Mouse (Mus musculus): ENCODE measurements around the gene Ptpn7.

The Ptpn7 gene

GRCm38 (mm10) chr1:135158633-135159032, 26.1 kb downstream of the Ptpn7 start:
- DNase-seq (ENCODE audit: low read depth, low spot score): no peak

DNA sequence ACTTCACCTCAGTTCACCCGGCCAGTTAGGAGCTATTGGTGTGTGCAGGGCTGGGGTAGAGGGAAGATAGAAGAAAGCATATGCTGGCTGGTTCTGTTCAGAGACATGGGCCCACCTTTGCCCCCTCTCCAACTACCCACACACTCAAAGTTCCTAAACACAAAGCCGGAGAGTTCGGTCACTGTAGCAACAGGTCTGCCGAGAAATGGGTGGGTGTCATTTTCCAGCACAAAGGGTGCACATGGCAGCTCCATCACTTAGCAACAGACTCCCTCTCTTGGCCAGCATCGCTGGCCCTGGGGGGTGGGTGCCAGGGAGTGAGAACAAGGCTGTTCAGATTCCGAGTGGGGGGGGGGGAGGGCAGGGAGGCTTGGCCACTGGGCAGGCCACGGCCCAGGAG, 26.6 kb downstream of the Ptpn7 start:
- DNase-seq (ENCODE audit: low read depth, low spot score): no peak

DNA sequence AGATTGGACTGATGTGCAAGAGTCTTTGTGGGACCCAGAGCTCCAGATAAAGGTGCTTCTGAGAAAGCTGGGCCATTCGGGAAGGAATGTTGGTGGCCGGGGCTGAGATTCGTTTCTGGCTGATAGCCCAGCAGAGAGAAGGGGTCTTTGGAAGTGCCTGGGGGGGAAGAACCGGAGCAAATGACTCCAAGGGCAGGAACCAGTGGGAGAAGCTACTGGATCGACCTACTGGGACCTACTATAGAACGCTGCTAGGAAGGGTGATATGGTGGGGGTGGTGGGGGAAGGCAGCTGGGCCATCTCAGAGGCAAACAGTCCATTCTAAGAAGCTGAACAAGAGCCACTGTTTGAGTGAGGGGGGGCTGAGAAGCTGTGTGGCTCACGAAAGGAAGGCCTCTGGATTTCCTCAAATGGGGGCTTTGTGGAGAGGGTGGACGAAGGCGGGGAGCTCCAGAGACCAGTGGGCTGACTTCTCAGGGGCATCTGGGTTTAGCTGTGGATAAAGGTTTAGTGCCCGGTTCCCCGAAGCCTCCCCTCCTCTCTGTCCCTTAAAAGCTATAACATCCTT, 27.1 kb downstream of the Ptpn7 start:
- DNase-seq (ENCODE audit: low read depth, low spot score): no peak

DNA sequence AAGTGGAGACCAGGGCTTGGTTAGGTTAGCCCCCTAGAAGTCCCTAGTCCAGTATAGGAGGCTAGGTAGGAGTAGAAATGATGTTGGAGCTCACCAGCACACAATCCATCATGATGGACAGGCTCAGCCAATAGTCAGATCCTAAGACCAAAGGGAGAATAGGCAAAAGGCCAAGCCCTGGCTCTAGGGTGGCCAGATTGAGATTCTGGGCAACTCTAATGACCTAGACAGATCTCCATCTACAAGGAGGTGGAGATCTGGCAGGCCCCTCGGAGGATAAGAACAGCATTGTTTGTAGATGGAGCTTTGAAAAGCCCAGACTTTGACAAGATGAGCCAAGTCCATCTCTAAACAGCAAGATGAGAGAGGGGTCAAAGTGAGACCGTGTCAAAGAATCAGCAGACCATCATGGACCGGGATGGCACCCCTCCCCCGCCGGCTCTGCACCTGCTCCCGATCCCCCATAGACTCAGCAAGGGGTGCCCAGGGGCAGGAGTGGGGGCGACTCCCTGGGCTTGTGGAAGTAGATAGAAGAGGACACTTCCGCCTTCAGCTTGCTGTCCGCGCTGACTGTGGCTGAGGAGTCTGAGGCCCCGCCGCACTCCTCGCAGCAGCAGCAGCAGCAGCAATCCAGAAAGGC, 28.0 kb downstream of the Ptpn7 start:
- no peak for DNase-seq (ENCODE audit: low read depth, low spot score)

DNA sequence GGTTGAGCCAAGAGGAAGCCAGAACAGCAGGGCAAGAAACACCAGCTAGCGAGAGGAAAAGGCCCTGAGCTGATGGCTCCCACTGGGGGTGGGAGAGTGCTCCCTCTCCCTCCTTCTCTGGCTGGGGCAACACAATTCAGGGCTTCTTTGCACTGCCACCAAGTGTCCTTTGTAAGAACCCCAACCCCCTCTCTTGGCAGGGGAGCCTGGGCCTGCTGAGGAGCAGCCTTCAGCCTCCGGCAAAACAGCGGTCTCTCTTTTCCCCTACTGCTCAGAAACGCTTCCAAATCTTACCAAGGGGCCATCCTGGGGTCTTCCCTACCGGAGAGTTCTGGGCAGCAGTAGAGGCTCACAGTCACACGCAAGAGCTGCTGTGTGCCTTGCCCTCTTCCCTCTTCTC, 30.2 kb downstream of the Ptpn7 start:
- DNase-seq (ENCODE audit: low read depth, low spot score): no peak

GRCm38 (mm10) chr1:135167435-135167834, 34.9 kb downstream of the Ptpn7 start, which contains the start of gene Gpr37l1:
Gpr37l1 (minus strand) TSS chr1:135167681.
- DNase-seq (ENCODE audit: low read depth, low spot score): no peak

GRCm38 (mm10) chr1:135168453-135169200, 36.1 kb downstream of the Ptpn7 start:
- no peak for DNase-seq (ENCODE audit: low read depth, low spot score)

DNA sequence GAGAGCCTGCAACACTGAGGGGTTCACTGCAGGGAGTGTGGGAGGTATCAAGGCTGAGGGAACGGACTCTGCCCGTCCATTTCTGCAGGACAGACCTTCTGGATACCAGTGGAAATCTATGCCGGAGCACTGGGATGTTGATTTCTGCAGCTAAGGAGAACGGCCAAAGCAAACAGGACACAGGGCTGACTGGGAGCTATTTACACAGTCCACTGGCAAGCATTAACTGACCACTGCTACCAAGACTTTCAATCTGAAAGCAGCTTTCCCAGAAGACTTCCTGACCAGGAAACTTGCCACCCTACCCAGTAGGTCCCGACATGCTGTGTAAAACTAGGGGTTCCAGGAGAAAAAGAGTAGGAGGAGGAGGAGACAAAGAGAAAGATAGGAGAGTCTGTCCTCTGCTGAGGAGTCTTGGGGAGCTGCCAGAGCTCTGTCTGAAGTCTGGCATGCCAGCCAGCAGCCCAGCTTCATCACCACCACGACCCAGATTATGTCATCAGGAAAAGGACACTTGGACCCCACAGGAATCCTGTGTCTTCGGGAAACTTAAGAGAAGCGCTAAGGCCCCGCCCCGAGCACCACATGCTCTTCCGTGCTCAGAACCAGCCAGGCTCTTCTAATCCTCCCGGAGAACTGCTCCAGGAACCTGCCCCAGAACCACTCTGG, 37.2 kb downstream of the Ptpn7 start:
- no peak for DNase-seq (ENCODE audit: low read depth, low spot score)

DNA sequence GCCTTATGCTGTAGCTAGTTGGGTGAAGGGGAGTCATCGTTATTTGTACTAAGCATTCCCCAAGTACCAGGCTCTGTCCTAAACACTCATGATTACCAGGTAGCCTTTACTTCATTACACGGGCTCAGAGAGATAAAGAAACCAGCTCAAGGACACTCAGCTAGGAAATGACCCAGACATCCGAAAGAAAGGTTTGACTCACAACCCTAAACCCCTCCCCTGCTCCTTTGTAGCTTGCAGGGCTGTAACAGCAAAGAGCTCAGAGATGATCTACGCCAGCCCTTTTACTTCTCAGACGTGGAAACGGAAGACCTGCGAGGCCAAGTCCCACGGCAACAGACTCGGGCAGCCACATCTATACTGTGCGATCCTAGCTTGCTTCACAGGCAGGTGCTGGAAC, 37.8 kb downstream of the Ptpn7 start:
- DNase-seq (ENCODE audit: low read depth, low spot score): no peak

- no peak for DNase-seq (ENCODE audit: low read depth, low spot score)
Measured at GRCm38 (mm10) chr1:135171202-135171601, 38.7 kb downstream of the Ptpn7 start.

DNA sequence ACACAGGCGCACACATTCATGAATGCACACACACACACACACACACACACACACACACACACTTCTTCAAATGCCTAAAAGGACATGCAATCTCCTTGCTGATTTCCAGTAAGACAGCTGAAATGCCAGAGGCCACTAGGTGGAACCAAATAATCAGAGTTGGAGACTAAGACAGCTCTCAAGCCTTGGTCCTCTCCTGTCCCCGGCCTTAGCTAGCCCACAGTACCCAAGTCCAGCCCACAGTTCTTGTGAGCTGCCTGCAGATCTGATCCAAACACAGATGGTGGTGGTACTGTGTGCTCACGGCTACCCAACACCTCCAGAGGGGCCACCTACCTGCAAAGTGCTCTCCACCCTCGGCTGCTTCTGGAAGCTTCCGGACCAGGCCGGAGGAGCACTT, 39.5 kb downstream of the Ptpn7 start:
- DNase-seq (ENCODE audit: low read depth, low spot score): peak; percentile 11

- no peak for DNase-seq (ENCODE audit: low read depth, low spot score)
Measured at GRCm38 (mm10) chr1:135173311-135173710, 40.8 kb downstream of the Ptpn7 start.

DNA sequence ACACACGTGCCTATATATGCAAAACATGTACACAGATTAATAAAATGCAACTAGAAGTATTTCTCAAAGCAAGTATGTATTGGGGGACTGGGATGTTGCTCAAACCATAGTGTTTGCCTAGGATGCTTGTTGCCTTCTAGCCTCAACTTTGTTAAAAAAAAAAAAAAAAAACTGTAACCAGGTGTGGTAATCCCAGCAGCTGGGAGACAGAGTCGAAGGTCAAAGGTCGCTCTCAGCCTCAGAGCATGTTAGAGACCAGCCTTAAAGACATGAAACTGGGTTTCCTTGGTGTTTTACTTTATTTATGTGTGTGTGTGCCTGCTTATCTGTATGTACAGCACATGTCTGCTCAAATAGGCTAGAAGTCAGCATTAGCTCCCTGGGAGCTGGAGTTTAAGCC, 42.7 kb downstream of the Ptpn7 start:
- no peak for DNase-seq (ENCODE audit: low read depth, low spot score)

DNA sequence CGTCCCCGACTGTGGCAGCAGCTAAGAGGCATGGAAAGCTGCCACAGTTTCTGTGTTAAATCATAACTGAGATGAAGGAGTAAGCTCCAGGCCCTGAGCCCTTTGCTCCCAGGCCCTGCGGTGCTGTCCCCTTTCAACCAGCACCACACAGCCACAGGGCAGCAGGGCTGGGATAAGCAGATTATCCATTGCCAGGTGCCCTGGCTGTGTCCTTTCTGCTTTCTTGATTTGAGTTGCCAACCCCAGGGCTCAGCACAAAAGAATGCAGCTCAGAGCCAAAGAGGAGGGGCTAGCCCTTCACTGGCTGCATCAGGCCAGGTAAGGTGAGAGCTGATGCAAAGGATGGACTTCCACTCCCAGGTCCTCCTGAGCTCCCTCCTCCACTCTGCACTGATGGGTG, 45.2 kb downstream of the Ptpn7 start:
- no peak for DNase-seq (ENCODE audit: low read depth, low spot score)

- no peak for DNase-seq (ENCODE audit: low read depth, low spot score)
Measured at GRCm38 (mm10) chr1:135178863-135179262, 46.4 kb downstream of the Ptpn7 start.

GRCm38 (mm10) chr1:135180830-135181229, 48.3 kb downstream of the Ptpn7 start:
- no peak for DNase-seq (ENCODE audit: low read depth, low spot score)

DNA sequence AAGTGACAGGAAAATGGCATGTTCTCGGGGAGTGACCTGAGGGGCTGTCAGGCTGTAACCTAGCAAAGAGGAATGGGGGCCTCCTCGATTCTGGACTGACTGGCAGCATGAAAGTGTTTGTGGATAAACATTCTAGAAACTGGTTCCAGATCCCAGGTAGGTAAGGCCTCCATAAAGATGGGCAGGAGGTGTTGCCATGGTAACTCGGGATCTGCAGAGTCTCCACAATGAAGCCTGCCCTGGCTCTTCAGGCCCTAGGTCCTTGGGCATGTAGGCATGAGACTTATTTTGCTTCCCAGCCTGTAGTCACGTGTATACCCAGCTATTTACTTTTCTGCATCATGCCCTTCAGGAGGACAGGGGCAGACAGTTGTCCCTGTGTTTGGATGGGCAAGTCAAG, 48.8 kb downstream of the Ptpn7 start:
- no peak for DNase-seq (ENCODE audit: low read depth, low spot score)

DNA sequence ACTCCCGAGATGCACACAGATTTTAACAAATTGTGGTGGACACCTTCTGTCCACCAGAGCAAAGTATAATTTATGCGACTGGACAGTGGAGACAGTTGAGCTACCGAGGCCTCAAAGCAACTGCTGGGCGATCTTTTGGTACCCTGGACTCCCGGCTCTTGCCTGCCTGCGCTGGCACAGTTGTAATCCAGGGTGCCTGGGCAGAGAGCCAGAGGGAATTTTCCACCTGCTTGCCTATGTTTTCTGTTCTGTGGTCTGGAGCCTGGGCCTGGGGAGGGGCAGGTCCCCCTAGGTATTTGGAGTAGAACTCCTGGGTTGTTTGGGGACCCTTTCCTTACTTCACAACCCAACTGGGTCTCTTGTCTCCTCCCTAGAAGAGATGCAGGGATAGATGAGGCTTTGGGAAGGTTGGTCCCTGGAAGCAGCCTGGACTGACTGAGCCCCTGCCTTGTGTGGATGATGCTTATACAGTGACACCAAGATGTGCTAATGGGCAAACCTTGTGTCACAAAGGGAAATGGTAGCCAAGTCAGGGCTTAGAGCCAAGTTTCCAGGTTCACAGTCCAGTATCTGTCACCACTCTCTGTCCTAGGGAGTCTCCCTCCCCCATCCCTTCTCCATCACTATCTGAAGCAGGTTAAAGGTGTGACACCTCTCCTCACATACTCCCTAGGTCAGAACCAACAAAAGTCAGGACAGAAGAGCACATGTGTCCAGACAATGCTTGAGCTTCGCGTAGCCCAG, 49.6 kb downstream of the Ptpn7 start:
- DNase-seq (ENCODE audit: low read depth, low spot score): no peak

DNA sequence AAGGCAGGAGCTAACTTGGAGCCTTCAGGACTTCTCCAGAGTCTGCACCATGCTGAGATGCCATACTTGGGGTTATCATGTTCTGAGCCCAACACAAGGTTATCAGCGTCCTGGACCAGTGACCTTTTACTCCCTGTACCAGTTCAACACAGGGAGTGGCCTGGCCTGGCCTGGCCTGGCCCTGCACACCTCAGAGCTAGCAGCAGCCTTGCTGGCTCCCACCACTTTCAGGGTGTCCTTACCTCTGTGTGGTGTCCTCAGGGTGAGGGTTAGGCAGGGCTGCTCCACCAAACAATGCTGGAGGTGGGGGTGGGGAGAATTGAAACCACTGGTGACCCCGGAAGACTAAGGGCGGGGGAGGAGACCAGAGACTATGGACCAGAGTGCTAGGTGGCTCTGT, 50.5 kb downstream of the Ptpn7 start:
- no peak for DNase-seq (ENCODE audit: low read depth, low spot score)

GRCm38 (mm10) chr1:135183448-135183847, 50.9 kb downstream of the Ptpn7 start:
- no peak for DNase-seq (ENCODE audit: low read depth, low spot score)

- no peak for DNase-seq (ENCODE audit: low read depth, low spot score)
Measured at GRCm38 (mm10) chr1:135183941-135184570, 51.6 kb downstream of the Ptpn7 start.

Data from CD4-positive helper T cell, adult 2 months (primary cell).